Mouse (Mus musculus) E14TG2a.4 (cell line): ENCODE results near the gene Pdzk1.

Experiments used
- CTCF ChIP-seq: conservative IDR thresholded peaks from 2 replicates; pipeline ENCODE4 v1.5.1; 2014; ENCODE audit warnings: low read length
- NANOG ChIP-seq: IDR thresholded peaks from 2 replicates; pipeline ENCODE4 v1.6.1; 2014; ENCODE audit warnings: borderline replicate concordance, low read length, mixed read lengths

DNA sequence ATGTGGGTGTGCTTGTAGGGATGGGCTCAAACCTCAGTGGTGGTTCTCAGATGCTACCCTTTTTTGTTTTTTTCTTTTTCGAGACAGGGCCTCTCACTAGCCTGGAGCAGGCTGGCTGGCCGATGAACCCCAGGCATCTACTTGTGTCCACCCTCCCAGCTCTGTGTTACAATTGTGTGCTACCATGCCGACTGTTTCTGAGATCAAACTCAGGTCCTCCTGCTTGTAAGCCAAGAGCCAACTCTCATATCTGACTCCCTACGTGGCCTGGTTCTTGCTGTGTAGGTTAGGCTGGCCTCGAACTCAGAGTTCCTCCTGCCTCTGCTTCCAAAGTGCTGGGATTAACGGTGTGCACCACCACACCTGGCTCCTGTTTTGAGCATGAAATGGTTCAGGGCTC, 16.1 kb downstream of the Pdzk1 start:
- TF ChIP-seq NANOG (no peak), CTCF (no peak)
